Mouse (Mus musculus) ES-CJ7 (cell line): ENCODE measurements around the gene Nlrc5.
"Not testable (repeated sequence)": the region's sequence is repeated elsewhere in the genome, so short reads cannot be mapped to it uniquely, and the experiment has no call there.

Experiments used
- DNase-seq: peaks from one replicate; pipeline ENCODE4 v3.0.0; 2011; ENCODE audit warnings: low read depth, low spot score

The Nlrc5 gene

DNA sequence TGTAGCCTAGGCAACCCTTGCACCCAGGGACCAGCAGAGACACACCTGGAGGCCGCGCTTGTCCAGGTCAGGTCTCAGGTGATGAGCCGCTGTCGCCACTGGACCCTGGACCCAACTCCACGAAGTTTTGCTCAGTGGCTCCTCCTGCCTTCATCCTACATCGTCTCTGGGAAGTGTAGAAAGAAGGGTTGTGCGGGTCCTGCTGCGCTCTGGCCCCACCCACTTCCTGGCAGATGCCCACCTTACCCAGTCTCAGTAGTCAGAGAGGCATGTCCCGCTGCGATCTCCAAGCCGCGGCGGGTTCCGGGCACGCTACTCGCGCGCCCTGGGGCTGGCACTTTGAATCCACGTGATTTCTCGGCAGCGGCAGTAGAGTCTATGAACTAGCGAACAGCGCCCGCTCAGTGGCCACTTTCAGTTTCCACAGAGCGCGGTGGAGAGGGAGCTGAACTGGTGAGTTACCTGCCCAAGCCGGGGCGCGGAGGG is at the start of gene Nlrc5:
Gene Nlrc5, plus strand, starts transcription at position 376 of the 486 bp plus-strand sequence.
- peak; percentile 60 for DNase-seq

DNA sequence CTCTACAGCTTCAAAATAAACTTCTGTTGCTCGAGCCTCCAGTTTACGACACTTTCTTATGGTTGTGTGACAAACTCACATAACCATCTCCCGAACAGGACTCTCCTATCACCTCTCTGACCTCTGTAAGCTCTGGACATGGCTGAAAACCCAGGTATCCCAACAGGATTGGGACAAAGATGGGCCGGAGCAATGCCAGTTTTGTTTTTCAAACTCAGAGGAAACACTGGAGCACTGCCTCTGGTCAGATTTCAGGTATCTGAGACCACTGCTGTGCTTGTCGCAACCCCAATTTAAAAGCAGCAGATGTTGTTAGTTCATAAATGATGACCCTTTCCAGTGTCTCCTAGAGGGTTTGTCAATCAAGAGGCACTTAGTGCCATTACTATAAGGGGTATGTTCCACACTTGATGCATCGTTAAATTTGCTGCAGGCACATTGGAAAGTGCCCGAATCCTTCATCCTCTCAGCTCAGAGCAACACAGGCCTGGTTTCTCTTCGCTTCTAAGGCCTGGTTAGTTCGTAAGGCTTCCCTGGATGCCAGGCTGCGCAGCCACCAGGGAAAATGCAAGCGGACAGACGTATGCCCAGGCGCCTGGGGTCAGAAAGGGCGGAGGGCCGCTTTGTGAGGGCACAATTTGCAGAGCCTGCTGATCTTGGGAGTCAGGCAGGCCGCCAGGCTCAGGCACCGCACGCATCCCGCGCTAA is 48.5 kb upstream of the Nlrc5 start:
- DNase-seq, result no peak

DNA sequence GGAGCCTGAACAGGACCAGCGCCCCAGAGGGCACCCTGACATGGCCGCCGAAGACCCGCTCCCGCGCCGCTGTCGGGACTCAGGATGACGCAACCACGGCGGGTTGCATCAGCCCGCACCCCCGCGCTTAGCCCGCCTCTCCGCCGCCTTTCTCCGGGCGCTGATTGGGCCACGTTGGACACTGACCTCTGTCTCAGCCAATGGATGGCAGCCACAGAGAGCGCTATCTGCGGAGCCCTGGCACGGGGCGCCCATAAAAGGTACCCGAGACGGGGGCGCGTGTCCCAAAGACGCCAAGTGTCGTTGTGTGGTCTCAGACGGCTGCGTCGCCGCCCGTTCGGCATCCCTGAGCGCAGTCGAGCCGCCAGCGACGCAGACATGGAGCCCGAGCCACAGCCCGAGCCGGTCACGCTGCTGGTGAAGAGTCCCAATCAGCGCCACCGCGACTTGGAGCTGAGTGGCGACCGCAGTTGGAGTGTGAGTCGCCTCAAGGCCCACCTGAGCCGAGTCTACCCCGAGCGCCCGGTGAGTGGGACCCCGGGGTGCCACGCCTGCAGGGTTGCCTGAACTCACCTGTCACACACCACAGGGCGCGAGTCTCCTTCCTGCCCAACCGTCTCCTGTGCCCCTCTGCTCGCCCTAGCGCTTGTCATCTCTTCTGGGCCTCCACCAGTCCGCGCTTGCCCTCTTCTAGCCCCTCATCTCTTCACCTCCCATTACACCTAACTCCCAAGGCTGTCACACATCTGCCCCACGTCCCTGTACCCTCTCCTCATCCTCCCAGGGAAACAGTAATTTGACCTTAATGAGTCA is 47.7 kb upstream of the Nlrc5 start, which contains the start of gene Herpud1:
Gene Herpud1, plus strand, starts transcription at position 225 of the 813 bp plus-strand sequence.
- peak; percentile 95 for DNase-seq

DNA sequence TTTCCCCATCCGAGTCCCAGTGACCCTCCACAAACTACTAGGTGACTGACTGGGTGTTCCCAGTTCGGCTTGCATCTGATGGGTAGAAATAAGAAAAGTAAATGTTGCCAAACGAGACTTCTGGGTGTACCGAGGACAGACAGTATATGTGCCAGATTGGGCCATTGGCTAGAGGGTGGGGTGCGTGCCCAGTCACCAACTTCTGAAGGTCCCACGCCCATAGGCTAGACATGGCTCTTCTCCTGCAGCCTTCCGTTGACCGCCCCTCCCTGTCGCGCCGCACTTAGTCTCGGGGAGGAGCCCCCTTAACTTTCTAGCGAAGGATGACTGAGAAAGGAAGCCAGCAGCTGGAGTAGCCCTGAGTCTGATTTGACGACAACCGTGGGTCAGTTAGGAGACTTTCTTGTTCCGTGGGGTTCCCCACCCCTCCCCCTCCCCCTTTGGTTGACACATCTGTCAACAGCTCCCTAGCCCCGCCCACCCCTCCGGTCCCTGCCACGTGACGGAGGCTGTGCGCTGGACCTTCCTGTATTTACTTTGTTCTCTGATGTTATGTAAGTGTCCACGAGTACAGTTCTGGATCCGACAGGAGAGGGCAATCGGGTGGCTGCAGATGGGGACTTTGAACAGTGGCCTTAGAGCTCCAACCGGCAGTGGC is 47.0 kb upstream of the Nlrc5 start:
- peak; percentile 72 for DNase-seq

DNA sequence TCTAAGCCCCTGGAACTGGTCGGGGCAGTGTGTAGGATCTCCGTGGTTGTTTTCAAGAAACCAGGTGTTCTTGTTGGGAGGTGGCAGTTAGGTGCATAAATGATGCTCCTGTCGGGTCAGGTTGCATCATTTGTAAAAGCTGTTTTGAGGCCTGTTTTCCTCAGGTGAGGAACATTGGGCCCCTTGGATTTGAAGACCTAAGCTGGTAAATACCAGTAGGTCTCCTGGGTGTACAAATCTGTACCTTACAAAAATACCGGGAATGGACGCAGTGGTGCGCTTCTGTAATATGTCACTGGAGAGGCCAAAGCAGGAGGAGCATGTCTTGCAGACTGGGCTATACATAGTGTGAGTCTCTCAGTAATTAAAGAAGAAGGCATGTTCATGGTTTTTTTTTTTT is 46.4 kb upstream of the Nlrc5 start:
- no peak for DNase-seq

DNA sequence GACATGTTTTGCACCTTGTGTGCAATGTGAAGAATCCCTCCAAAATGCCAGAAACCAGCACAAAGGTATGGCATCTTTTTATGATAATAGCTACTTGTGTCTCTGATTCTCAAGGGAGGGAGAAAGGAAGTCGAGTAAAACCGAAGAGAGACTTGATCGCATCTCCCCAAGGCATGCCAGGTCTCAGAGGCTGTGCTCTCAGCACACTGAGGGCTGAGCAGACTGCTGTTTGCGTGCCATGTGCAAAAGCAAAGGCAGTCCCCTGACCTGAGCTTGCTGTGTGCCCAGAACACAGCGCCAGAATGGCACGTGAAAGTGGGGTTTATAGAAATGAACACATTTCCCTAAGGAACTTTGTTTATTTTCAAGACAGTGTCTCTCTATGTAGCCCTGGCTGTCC is 44.6 kb upstream of the Nlrc5 start:
- no peak for DNase-seq

DNA sequence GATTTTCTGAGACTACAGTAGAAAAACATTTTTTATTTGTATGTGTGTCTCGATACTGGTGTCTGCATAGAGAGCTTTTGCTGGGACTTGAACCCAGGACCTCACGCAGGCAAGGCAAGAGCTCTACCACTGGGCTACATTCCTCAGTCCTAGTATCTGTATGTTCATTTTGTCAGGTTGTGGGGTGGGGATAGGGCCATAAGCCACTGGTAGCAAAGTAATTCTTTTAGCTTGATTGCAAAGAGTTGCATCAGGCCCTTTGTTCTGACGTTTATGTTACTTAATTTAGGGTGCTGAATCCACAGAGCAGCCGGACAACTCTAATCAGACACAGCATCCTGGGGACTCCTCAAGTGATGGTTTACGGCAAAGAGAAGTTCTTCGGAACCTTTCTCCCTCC is 43.7 kb upstream of the Nlrc5 start:
- no peak for DNase-seq

DNA sequence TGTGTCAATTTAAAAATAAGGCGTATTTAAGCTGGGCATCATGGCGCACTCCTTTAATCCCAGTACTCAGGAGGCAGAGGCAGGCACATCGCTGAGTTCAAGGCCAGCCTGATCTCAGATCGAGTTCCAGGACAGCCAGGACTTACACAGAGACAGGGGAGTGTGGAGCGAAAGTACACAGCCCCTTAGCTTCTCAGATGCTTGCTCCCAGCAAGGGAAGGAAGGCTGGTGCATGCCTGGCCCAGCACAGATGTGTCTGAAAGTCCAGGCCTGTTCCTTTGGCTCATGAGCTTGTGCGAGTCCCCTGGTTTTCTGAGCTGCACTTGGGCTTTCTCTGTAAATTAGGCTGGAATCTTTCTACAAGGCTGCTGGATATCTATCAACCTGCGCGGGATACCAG is 43.2 kb upstream of the Nlrc5 start:
- no peak for DNase-seq

DNA sequence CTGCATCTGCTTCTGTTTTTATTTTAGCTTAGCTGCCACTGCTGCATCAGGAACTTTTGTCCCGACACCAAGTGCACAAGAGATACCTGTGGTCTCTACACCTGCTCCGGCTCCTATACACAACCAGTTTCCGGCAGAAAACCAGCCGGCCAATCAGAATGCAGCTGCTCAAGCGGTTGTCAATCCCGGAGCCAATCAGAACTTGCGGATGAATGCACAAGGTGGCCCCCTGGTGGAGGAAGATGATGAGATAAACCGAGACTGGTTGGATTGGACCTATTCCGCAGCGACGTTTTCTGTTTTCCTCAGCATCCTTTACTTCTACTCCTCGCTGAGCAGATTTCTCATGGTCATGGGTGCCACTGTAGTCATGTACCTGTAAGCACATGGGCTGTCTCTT is 42.0 kb upstream of the Nlrc5 start:
- DNase-seq, result peak; percentile 81

DNA sequence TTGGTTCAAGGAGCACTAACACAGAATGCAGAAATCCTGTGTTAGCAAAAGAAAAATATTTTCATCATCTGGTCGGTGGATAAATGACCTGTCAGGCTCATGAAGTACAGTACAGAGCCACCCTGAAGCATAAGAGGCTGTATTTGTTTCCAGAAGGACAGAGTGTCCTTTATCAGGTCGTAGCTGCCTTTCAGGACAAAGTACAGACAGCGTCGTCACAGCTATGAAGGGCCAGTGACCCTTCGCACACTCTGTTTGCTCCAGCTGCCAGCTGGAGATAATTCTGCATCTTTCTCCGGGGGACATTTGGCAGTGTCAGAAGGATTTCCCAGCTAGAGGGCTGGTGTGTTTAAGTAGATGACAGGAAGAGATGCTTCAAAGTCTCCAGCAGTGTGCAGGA is 41.5 kb upstream of the Nlrc5 start:
- no peak for DNase-seq

DNA sequence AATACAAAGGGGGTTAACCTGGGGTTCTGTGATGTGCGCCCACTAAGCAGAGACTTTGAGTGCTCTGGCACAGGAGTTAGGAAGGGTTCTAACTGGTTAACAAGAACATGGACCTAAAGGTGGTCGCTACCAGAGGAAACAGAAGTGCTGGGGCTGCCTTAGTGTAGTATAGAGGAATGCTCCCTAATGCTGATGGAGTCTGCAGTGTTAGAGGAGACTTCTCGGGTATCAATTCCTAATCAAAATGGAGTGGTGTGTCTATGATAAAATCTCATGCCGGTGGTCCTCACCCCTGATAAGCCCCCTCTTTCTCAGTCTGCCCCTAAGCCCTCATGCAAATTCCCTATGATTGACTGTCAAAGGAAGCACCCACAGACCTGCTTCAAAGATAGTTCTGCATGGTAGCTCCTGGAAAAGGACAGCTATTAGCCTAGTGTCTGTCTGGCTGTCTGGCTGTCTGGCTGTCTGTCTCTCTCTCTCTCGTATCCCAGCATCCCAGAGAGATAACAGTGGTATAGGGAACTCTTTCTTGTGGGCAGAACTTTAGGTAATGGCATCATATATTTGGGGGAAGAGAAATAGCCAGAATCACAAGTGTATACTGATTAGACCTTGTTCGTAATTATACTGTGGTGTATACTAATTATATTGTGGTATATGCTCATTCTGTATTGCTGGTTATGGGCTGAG is 38.2 kb upstream of the Nlrc5 start:
- no peak for DNase-seq

DNA sequence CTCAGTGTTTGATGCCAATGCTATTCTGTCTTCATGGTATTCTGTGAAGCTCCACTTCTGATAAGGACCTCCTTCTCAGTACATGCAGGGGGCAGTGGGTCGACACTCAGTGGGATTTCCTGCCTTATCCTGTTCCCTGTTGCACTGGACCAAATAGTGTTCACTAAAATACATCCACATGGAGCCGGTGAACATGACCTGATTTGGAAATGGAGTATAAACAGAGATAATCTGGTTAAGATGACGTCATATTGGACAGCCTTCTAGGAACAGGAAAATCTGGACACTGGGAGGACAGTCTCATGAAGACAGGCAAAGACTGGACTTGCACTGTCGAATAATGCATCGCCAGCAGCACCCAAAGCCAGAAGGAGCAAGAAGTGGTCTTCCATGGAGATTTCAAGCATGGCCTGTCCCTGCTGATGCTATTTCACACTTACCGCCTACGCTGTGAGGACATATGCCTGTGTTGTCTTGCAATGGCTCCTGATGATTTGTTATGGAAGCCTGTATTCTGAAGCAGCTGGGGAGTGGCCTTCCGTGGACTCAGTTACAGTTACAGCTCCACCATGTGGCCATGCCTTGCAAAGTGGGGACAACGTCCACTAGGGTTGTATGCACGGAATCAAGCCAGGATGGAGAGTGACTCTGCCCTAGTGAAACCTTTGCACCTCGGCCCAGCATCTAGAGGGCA is 37.0 kb upstream of the Nlrc5 start:
- peak; percentile 49 for DNase-seq

DNA sequence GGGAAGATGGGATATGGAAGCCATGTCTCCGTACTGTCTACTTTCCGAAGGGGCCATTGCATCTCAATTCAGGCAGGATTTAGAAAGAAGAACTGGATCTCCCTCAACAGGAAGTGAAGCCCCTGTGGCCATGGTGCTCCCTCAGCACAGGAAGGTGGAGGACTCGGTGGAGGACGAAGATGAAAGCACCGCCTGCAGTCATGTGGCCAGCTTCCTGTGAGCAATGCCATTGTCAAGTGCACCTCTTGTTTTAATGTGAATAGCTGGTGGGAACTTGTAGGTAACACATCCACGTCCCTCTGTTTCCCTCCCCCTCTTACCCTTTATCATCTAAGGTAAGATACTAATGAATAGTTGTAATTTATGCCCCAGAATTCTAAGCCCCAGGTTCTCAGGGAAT is 35.6 kb upstream of the Nlrc5 start:
- DNase-seq, result no peak

DNA sequence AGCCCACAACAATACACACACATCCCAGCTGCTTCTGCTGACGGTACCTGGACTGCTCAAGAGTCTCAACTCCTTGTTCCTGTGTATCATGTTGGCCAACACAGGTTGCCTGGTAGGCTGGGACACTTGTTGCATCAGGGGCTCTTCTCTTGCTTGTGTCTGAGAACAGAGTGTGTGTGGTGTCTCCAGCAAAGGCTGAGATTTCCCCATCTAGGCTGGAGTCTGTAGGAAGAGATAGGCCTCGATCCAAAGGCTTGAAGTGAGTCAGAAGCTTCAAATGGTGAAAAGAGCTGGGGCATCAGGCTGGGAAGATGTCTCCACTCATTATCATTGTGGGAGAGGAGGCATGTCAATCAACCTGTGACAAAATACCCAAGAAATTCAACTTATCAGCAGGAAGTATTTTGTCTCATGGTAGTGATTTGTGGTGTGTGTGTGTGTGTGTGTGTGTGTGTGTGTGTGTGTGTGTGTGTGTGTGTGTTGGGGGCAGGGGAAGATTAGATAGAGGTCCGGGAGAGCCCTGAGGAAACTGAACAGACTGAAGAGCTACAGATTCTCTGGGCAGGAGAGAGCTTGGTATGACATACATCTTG is 34.7 kb upstream of the Nlrc5 start:
- no peak for DNase-seq

DNA sequence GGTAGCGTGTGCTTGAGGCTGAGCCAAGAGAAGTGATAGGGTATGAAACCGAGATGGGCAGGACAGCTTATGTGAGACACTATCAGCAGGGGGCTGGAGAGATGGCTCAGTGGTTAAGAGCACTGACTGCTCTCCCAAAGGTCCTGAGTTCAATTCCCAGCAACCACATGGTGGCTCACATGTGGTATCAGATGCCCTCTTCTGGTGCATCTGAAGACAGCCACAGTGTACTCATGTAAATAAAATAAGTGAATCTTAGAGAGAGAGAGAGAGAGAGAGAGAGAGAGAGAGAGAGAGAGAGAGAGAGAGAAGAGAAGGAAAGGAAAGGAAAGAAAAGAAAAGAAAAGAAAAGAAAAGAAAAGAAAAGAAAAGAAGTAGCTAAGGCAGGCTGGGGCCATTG is 34.2 kb upstream of the Nlrc5 start:
- DNase-seq, result not testable (repeated sequence)

DNA sequence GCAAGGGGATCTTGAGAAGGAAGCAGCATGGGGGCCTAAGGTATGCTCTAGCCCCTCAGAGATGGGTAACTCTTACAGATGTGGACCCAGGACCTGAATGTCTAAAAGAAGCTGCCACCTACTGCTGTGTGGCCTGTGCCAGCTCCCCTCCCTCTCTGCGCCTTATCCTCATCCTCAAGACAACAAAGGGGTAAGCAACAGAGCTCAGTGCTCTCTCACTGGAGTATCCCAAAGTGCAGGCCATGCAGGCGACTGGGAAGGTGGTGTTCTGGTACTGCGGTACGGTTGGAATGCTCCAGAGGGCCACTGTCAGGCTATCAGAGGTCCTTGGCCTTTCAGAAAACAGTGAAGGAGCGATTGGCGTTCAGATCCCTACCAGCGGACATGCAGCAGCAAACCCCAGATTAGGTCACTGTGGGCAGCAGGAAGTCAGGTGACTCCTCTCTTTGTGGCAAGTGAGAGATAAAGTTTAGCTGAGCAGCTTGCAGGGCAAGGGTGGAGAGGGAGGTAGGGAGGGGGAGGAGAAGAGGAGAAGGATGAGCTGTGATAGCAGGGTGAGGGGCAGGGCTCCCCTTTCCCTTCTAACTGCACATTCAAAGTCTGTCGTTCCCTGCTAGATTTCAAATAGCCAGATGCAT is 25.6 kb upstream of the Nlrc5 start:
- DNase-seq, result no peak

DNA sequence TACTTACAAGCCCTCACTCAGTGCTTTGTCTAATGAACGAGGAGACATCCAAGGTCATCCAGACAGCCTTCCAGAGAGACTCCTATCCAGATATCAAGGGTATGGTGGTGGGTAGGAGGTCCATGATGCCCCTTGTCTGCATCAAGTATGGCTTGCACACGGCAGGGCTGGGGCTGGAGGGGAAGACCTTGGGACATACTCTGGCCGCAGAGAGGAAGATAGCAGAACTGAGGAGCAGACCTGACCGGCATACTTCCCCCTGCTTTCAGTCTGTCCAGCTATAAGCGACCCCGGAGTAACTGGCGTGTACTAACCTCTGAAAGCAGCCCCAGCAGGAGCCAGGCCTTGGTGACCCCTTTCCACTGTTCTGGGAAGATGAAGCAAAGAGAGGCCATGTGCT is 24.6 kb upstream of the Nlrc5 start:
- DNase-seq, result no peak

DNA sequence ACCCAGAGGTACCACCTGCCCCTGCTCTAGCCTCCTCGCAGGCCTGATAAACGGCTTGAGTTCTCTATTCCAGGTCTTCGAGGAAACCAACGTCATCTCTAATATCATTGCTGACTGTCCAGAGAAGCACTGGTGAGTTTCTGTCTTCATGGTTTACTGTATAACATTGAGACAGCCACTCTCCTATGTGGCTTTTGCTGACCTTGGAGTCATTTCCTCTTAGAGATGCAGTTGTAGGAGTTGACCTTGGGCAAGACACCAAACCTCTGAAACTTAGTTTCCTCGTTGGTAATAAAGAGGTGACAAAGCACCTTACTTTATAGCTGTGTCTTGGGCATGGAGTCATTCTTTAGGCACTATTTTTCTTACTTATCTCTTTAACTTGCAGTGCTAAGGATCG is 21.6 kb upstream of the Nlrc5 start:
- DNase-seq, result no peak

DNA sequence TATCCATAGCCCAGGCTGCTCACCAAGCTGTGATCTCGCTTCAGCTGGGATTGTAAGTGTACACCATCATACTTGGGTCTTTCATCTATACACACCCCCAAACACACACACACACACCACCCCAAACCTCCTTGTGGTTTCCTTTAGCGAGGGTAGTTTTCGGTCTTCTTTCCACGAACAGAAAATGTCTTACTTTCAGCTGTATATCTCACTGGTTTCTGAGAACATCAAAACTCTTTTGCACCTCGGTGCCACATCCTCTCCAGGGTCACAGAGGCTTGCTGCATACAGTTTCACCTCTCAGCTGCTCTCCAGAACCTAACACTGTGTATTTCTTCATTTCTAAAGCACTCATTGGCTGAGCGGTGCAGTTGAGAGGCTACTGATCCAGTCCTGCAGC is 20.6 kb upstream of the Nlrc5 start:
- no peak for DNase-seq

DNA sequence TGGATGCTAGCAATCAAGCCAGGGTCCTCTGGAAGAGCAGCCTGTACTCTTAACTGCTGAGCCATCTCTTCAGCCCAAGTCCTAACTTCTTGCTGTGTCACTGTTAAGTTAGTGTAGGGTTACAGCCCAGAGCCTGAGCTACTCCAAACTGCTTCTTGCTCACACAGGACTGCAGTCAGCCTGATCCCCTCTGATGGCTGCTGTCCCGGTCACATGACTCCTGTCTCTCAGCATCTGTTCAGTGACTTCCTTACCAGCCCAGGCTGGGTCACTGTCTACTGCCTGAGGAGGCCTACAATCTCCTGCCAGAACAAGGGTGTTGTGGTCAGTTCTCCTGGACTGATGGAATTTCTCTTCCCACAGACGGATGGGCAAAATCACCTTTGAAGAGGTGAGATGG is 18.9 kb upstream of the Nlrc5 start:
- no peak for DNase-seq
